Mouse (Mus musculus) midbrain, embryonic 14.5 days (tissue): ENCODE measurements around the gene Gabra1. TPM values are rescaled to one million over a fixed set of nuclear protein-coding genes. Genes with fewer than 3 reads are reported as not detected.

Experiments used
- ATAC-seq: fragments of 200-750 bp; cut with Nextera tagmentation; 2 replicates; pipeline ENCODE4 v1.8.0; 2017; ENCODE audit warnings: moderate number of reproducible peaks, moderate library complexity; ENCODE audit not compliant: low FRiP score, low TSS enrichment
- DNase-seq: peaks from one replicate; pipeline ENCODE4 v3.0.0-alpha.2; 2015
- H3K27ac ChIP-seq: fragments of 300-500 bp; sonication (generic); replicated peaks from 2 replicates; pipeline ENCODE4 v1.5.1; 2014; ENCODE audit warnings: mild to moderate bottlenecking, low read depth, low read length, moderate library complexity
- H3K27me3 ChIP-seq: fragments of 300-500 bp; sonication (generic); 2 replicates; pipeline ENCODE4 v1.6.1; 2014; ENCODE audit warnings: low read length, control low read depth, mixed read lengths; ENCODE audit not compliant: control insufficient read depth, insufficient read depth
- H3K36me3 ChIP-seq: fragments of 300-500 bp; sonication (generic); 2 replicates; pipeline ENCODE4 v1.6.1; 2014; ENCODE audit warnings: low read length, control low read depth; ENCODE audit not compliant: control insufficient read depth, insufficient read depth
- H3K4me1 ChIP-seq: fragments of 300-500 bp; sonication (generic); 2 replicates; pipeline ENCODE4 v1.6.1; 2014; ENCODE audit warnings: mild to moderate bottlenecking, antibody characterized with exemption, low read length, control low read depth; ENCODE audit not compliant: control insufficient read depth, insufficient read depth
- H3K4me2 ChIP-seq: fragments of 300-500 bp; sonication (generic); 2 replicates; pipeline ENCODE4 v1.6.1; 2014; ENCODE audit warnings: mild to moderate bottlenecking, low read length, moderate library complexity
- H3K4me3 ChIP-seq: fragments of 300-500 bp; sonication (generic); replicated peaks from 2 replicates; pipeline ENCODE4 v1.5.1; 2014; ENCODE audit warnings: low read depth, low read length
- H3K9ac ChIP-seq: fragments of 300-500 bp; sonication (generic); replicated peaks from 2 replicates; pipeline ENCODE4 v1.6.1; 2014; ENCODE audit warnings: mild to moderate bottlenecking, low read length, moderate library complexity
- H3K9me3 ChIP-seq: fragments of 300-500 bp; sonication (generic); 2 replicates; pipeline ENCODE4 v1.6.1; 2016; ENCODE audit warnings: low read length, control low read depth, mixed read lengths; ENCODE audit not compliant: control insufficient read depth
- WGBS: fragments of 180-500 bp; shearing (Covaris S2); extraction: QIAGEN DNeasy Blood & Tissue Kit; methylation state at CpG from one replicate; pipeline ENCODE4 v1.1.7; 2014; 5-methylcytosine and 5-hydroxymethylcytosine counted together
- polyA plus RNA-seq: library from polyadenylated mRNA; unstranded; fragments of >200 nt; fragmentation: Nextera tagmentation; extraction: Ambion mirVana; gene quantifications from 2 replicates; pipeline ENCODE4 v1.2.1, GENCODE M21; 2014

The Gabra1 gene
- polyA plus RNA-seq = 48.8 and 49.1 TPM in 2 replicates

- Histone ChIP-seq H3K27me3 (no peaks in the 10 kb centered on the region), H3K36me3 (no peaks in the 10 kb centered on the region), H3K9me3 (no peaks in the 10 kb centered on the region), H3K4me3 (peak within 1 kb of the TSS; percentile 60), H3K4me2 (peak within 1 kb of the TSS; percentile 93), H3K9ac (peak within 1 kb of the TSS; percentile 81), H3K4me1 (no peaks in the 10 kb centered on the region; the same call in 1 of the 2 replicates), H3K27ac (peak within 1 kb of the TSS; percentile 90)
- DNase-seq = peak; percentile 75
- WGBS = 1% methylated on average over 13 of the region's 13 CpGs
- ATAC-seq = peak; percentile 64
Measured at GRCm38 (mm10) chr11:42182825-42183152, at the start of gene Gabra1. Gene Gabra1, minus strand, starts transcription at chr11:42182930.

- Histone ChIP-seq H3K4me3 (peak overlapping the region; percentile 60), H3K9ac (peak overlapping the region; percentile 81), H3K27me3 (no peaks in the 10 kb centered on the region), H3K27ac (peak overlapping the region; percentile 90), H3K9me3 (no peaks in the 10 kb centered on the region), H3K4me2 (peak overlapping the region; percentile 93), H3K4me1 (no peaks in the 10 kb centered on the region; the same call in 1 of the 2 replicates), H3K36me3 (no peaks in the 10 kb centered on the region)
- ATAC-seq = peak; percentile 87
- peak; percentile 85 for DNase-seq
- WGBS = under 1% methylated on average over 35 of the region's 35 CpGs
Measured at GRCm38 (mm10) chr11:42181973-42182824, 531 bp downstream of the Gabra1 start.

- no peaks in the 10 kb centered on the region for H3K27me3 ChIP-seq
- 0 out of 2 replicates have a peak, but pooled peaks have one; percentile 35 for ATAC-seq
- no peaks in the 10 kb centered on the region for H3K9me3 ChIP-seq
- H3K27ac ChIP-seq = peak overlapping the region; percentile 90
- DNase-seq = peak; percentile 48
- WGBS = 20% methylated on average over 5 of the region's 5 CpGs
- no peaks in the 10 kb centered on the region for H3K36me3 ChIP-seq
- H3K4me3 ChIP-seq = peak overlapping the region; percentile 60
- peak overlapping the region; percentile 81 for H3K9ac ChIP-seq
- H3K4me1 ChIP-seq = no peaks in the 10 kb centered on the region; the same call in 1 of the 2 replicates
- H3K4me2 ChIP-seq = peak overlapping the region; percentile 93
Measured at GRCm38 (mm10) chr11:42181426-42181825, 1.3 kb downstream of the Gabra1 start.

GRCm38 (mm10) chr11:42179535-42179934 is 3.2 kb downstream of the Gabra1 start:
- Histone ChIP-seq H3K9ac (no peak overlapping the region), H3K36me3 (no peaks in the 10 kb centered on the region), H3K4me2 (peak overlapping the region; percentile 93), H3K27me3 (no peaks in the 10 kb centered on the region), H3K4me1 (no peaks in the 10 kb centered on the region; the same call in 1 of the 2 replicates), H3K9me3 (no peaks in the 10 kb centered on the region), H3K27ac (no peak overlapping the region; the same call in 1 of the 2 replicates), H3K4me3 (peak overlapping the region; percentile 19)
- ATAC-seq (no peak), DNase-seq (no peak)
- 81% methylated on average over 5 of the region's 5 CpGs for WGBS

GRCm38 (mm10) chr11:42178296-42178695 is 4.4 kb downstream of the Gabra1 start:
- no peaks in the 10 kb centered on the region for H3K9me3 ChIP-seq
- H3K4me2 ChIP-seq = peak overlapping the region; percentile 33; the same call in 1 of the 2 replicates
- no peak overlapping the region for H3K4me3 ChIP-seq
- H3K36me3 ChIP-seq = no peaks in the 10 kb centered on the region
- H3K27me3 ChIP-seq = no peaks in the 10 kb centered on the region
- no peak overlapping the region; the same call in 1 of the 2 replicates for H3K27ac ChIP-seq
- WGBS = 95% methylated on average over 2 of the region's 2 CpGs
- peak; percentile 69 for DNase-seq
- no peaks in the 10 kb centered on the region; the same call in 1 of the 2 replicates for H3K4me1 ChIP-seq
- no peak overlapping the region for H3K9ac ChIP-seq
- no peak for ATAC-seq

- Histone ChIP-seq H3K9me3 (no peaks in the 10 kb centered on the region), H3K36me3 (peaks cover 10% of the 10 kb centered on the region; the same call in 1 of the 2 replicates)
- ATAC-seq = no peak
Measured at GRCm38 (mm10) chr11:42151396-42151795, 31.3 kb downstream of the Gabra1 start.

GRCm38 (mm10) chr11:42116931-42117330 is 65.8 kb downstream of the Gabra1 start:
- no peak overlapping the region for H3K9ac ChIP-seq
- no peak overlapping the region for H3K4me3 ChIP-seq
- H3K27me3 ChIP-seq = no peaks in the 10 kb centered on the region
- DNase-seq (no peak), ATAC-seq (no peak)
- H3K4me1 ChIP-seq = no peaks in the 10 kb centered on the region
- H3K27ac ChIP-seq = no peak overlapping the region
- no peaks in the 10 kb centered on the region for H3K36me3 ChIP-seq
- H3K9me3 ChIP-seq = no peaks in the 10 kb centered on the region
- no peak overlapping the region for H3K4me2 ChIP-seq
- 94% methylated on average over 1 of the region's 1 CpGs for whole genome bisulfite sequencing

More at GRCm38 (mm10) chr11:42151396-42151795, 31.3 kb downstream of the Gabra1 start:
- Histone ChIP-seq H3K4me2 (no peak overlapping the region), H3K4me3 (no peak overlapping the region), H3K9ac (no peak overlapping the region), H3K4me1 (no peaks in the 10 kb centered on the region), H3K27ac (no peak overlapping the region), H3K27me3 (no peaks in the 10 kb centered on the region)
- WGBS = 95% methylated on average over 5 of the region's 5 CpGs
- no peak for DNase-seq

- H3K9me3 ChIP-seq = no peaks in the 10 kb centered on the region
- ATAC-seq (no peak), DNase-seq (no peak)
- WGBS = 71% methylated on average over 1 of the region's 1 CpGs
- no peak overlapping the region for H3K4me3 ChIP-seq
- H3K9ac ChIP-seq = no peak overlapping the region
- H3K27ac ChIP-seq = no peak overlapping the region
- no peaks in the 10 kb centered on the region for H3K4me1 ChIP-seq
- no peaks in the 10 kb centered on the region for H3K36me3 ChIP-seq
- no peak overlapping the region for H3K4me2 ChIP-seq
- H3K27me3 ChIP-seq = no peaks in the 10 kb centered on the region
Measured at GRCm38 (mm10) chr11:42110051-42110450, 72.7 kb downstream of the Gabra1 start.

- H3K27me3 ChIP-seq = no peaks in the 10 kb centered on the region
- no peak overlapping the region for H3K9ac ChIP-seq
- H3K27ac ChIP-seq = no peak overlapping the region
- H3K9me3 ChIP-seq = no peaks in the 10 kb centered on the region
- no peak for ATAC-seq
- no peaks in the 10 kb centered on the region for H3K36me3 ChIP-seq
- no peak overlapping the region for H3K4me2 ChIP-seq
- no peaks in the 10 kb centered on the region for H3K4me1 ChIP-seq
- DNase-seq = no peak
- no peak overlapping the region for H3K4me3 ChIP-seq
Measured at GRCm38 (mm10) chr11:42109627-42110026, 73.1 kb downstream of the Gabra1 start.
